Mouse (Mus musculus) liver, postnatal 0 days (tissue): ENCODE results near the gene Acbd3. TPM values are rescaled to one million over a fixed set of nuclear protein-coding genes. Genes with fewer than 3 reads are reported as not detected.

Experiments
- ATAC-seq: fragments of 200-750 bp; cut with Nextera tagmentation; 2 replicates; pipeline ENCODE4 v1.8.0; 2017; ENCODE audit warnings: mild to moderate bottlenecking, moderate library complexity
- DNase-seq: peaks from one replicate; pipeline ENCODE4 v3.0.0-alpha.2; 2016
- H3K27ac ChIP-seq: fragments of 300-500 bp; sonication (generic); 2 replicates; pipeline ENCODE4 v1.5.1; 2014; ENCODE audit warnings: antibody characterized with exemption, moderate library complexity, mild to moderate bottlenecking, low read depth
- H3K27me3 ChIP-seq: fragments of 300-500 bp; sonication (generic); 2 replicates; pipeline ENCODE4 v1.6.1; 2014; ENCODE audit warnings: low read length, control low read depth, mixed read lengths; ENCODE audit not compliant: insufficient read depth
- H3K36me3 ChIP-seq: fragments of 300-500 bp; sonication (generic); replicated peaks from 2 replicates; pipeline ENCODE4 v1.6.1; 2014; ENCODE audit warnings: mild to moderate bottlenecking, control low read depth, low read length, moderate library complexity, mixed read lengths; ENCODE audit not compliant: insufficient read depth
- H3K4me1 ChIP-seq: fragments of 300-500 bp; sonication (generic); 2 replicates; pipeline ENCODE4 v1.6.1; 2014; ENCODE audit warnings: antibody characterized with exemption, mild to moderate bottlenecking, control low read depth; ENCODE audit not compliant: insufficient read depth
- H3K4me2 ChIP-seq: fragments of 300-500 bp; sonication (generic); 2 replicates; pipeline ENCODE4 v1.6.1; 2014; ENCODE audit warnings: low read depth, mild to moderate bottlenecking, low read length, moderate library complexity, mixed read lengths
- H3K4me3 ChIP-seq: fragments of 300-500 bp; sonication (generic); 2 replicates; pipeline ENCODE4 v1.5.1; 2014; ENCODE audit warnings: low read depth, low read length
- H3K9ac ChIP-seq: fragments of 300-500 bp; sonication (generic); replicated peaks from 2 replicates; pipeline ENCODE4 v1.6.1; 2014; ENCODE audit warnings: mild to moderate bottlenecking, moderate library complexity
- H3K9me3 ChIP-seq: fragments of 300-500 bp; sonication (generic); 2 replicates; pipeline ENCODE4 v1.6.1; 2016; ENCODE audit warnings: mild to moderate bottlenecking, control low read depth, low read length, mixed read lengths
- CTCF ChIP-seq: sonication (generic); IDR thresholded peaks from 2 replicates; pipeline ENCODE4 v1.5.1; 2016; ENCODE audit warnings: antibody characterized with exemption, low read depth
- EP300 ChIP-seq: IDR thresholded peaks from 2 replicates; pipeline ENCODE4 v1.6.1; 2016; ENCODE audit warnings: antibody characterized with exemption, low read depth, mild to moderate bottlenecking
- WGBS: fragments of 180-500 bp; shearing (Covaris S2); extraction: QIAGEN DNeasy Blood & Tissue Kit; methylation state at CpG from one replicate; pipeline ENCODE4 v1.1.7; 2014; ENCODE audit not compliant: insufficient replicate concordance; 5-methylcytosine and 5-hydroxymethylcytosine counted together
- polyA plus RNA-seq: library from polyadenylated mRNA; unstranded; fragments of >200 nt; fragmentation: Nextera tagmentation; extraction: Ambion mirVana; gene quantifications from 2 replicates; pipeline ENCODE4 v1.2.1, GENCODE M21; 2015

Gene Acbd3
- polyA plus RNA-seq, 1 experiment from 2014 or later, result 7.3 TPM

DNA sequence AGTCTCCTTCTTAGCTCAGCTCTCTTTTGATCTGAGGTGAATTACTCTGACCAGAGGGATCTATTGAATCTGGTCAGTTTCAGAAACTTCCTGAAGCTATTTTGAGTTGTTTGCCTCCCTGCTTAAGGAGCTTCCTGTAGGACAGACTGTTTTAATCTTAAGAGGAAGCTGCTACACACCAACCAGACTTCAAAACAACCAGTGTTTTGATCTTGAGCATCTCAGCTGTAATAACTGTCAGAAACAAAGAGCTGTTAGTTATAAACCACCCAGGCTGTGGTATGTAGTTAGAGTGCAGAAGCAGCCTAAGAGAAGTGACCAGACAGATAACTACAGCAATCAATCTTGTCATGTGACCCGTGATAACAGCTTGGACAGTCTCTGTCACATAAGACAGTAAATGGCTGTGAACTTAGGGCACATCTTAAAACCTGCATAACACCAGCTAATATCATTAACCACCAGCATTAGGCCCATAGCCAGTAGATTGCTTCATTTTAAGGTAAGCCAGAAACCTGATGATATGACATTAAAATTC is 2.1 kb upstream of the Acbd3 start:
- TF ChIP-seq EP300, result no peak
- peaks cover 33% of the 10 kb centered on the region for H3K4me1 ChIP-seq
- 18% methylated on average over 1 of the region's 1 CpGs for WGBS
- no peak for DNase-seq
- no peaks in the 10 kb centered on the region for H3K27me3 ChIP-seq
- no peaks in the 10 kb centered on the region for H3K36me3 ChIP-seq
- no peaks in the 10 kb centered on the region for H3K9me3 ChIP-seq
- H3K4me3 ChIP-seq, result no peak overlapping the region
- no peak overlapping the region for H3K9ac ChIP-seq
- no peak overlapping the region for H3K4me2 ChIP-seq
- no peak for ATAC-seq
- H3K27ac ChIP-seq, result peak overlapping the region; percentile 12; the same call in 1 of the 2 replicates

DNA sequence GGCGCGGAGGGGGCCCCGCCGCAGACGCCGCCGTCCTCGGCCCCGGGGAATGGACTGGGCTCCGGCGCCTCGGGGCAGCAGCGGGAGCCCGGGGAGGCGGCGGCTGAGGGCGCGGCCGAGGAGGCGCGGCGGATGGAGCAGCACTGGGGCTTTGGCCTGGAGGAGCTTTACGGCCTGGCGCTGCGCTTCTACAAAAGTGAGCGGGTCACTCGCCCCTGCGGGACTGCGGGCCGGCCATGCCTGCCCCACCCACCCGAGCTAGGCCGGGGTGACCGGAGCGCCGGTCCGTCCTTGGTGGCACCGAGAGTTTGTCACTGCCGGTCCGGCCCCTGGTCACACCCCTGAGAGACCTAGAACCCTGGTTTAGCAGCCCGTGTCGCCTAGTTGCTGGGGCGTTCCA is 340 bp downstream of the Acbd3 start:
- Histone ChIP-seq H3K27ac (peak overlapping the region; percentile 98), H3K4me2 (peak overlapping the region; percentile 91), H3K9me3 (no peaks in the 10 kb centered on the region), H3K4me1 (peaks cover 47% of the 10 kb centered on the region), H3K36me3 (no peaks in the 10 kb centered on the region), H3K4me3 (peak overlapping the region; percentile 99), H3K9ac (peak overlapping the region; percentile 95), H3K27me3 (no peaks in the 10 kb centered on the region)
- DNase-seq (no peak), ATAC-seq (peak; percentile 77)
- WGBS, result under 1% methylated on average over 31 of the region's 42 CpGs
- TF ChIP-seq CTCF (no peak), EP300 (no peak)

DNA sequence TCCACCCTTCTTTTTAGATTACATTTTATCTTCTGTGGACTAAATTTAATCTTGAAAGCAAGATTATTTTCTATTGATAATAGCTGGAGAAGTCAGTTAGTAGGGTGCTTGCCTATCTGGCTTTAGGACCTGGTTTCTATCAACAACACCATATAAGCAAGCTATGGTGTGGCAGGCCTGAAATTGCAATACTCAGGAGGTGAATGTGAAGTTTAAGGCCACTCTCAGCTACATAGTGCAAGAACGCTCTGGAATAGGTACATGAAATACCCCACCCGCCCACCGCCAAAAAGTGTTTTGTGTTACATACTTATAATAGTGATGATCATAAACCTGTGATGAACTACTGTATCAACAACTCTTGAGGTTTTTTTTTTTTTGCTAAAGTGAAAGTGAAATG is 3.4 kb downstream of the Acbd3 start:
- no peak for TF ChIP-seq EP300
- TF ChIP-seq CTCF, result no peak
- Histone ChIP-seq H3K9me3 (no peaks in the 10 kb centered on the region), H3K9ac (no peak overlapping the region), H3K27ac (no peak overlapping the region), H3K27me3 (no peaks in the 10 kb centered on the region), H3K4me2 (no peak overlapping the region), H3K36me3 (peaks cover 4% of the 10 kb centered on the region), H3K4me3 (no peak overlapping the region), H3K4me1 (peaks cover 39% of the 10 kb centered on the region)
- 75% methylated on average over 3 of the region's 3 CpGs for WGBS
- ATAC-seq, result no peak
- no peak for DNase-seq

DNA sequence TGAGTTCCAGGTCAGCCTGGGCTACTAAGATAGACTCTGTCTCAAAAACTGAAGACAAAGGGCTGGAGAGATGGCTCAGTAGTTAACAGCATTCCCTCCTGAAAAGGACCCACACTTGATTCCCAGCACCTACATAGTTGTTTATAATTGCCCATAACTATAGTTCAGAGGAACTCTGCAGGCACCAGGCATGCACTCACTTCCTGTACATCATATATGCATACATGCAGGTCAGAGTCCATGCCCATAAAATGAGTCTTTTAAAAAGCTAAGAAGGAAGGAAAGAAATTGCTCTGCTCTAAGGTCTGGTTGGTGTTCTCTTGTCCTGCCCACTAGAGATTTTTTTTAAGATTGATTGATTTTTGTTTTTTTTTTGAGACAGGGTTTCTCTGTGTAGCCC is 22.0 kb downstream of the Acbd3 start:
- H3K9me3 ChIP-seq, result no peaks in the 10 kb centered on the region
- H3K36me3 ChIP-seq, result peaks cover 64% of the 10 kb centered on the region
- no peak for ATAC-seq

DNA sequence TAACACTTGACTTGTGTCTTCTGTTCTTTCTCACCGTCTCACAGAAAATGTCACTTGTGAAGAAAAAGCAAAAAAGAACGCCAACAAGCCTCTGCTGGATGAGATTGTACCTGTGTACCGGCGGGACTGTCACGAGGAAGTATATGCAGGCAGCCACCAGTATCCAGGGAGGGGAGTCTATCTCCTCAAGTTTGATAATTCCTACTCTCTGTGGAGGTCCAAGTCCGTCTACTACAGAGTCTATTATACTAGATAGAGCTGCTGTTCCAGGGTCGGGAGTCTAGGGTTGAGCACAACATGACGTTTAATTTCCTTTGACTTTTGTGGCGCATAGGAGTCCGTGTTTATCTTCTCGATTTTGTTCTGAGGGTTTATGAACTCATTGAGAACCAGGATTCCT is 26.3 kb downstream of the Acbd3 start:
- Histone ChIP-seq H3K4me3 (no peak overlapping the region), H3K27me3 (no peaks in the 10 kb centered on the region), H3K27ac (no peak overlapping the region), H3K4me1 (no peaks in the 10 kb centered on the region), H3K9me3 (no peaks in the 10 kb centered on the region), H3K36me3 (peaks cover 42% of the 10 kb centered on the region), H3K9ac (no peak overlapping the region), H3K4me2 (no peak overlapping the region)
- TF ChIP-seq EP300 (no peak), CTCF (no peak)
- ATAC-seq (no peak), DNase-seq (no peak)
- WGBS, result 89% methylated on average over 11 of the region's 11 CpGs

More for the DNA sequence above, 22.0 kb downstream of the Acbd3 start:
- H3K27ac ChIP-seq, result no peak overlapping the region
- H3K4me2 ChIP-seq, result no peak overlapping the region
- no peak for TF ChIP-seq EP300
- TF ChIP-seq CTCF, result no peak
- no peak overlapping the region for H3K9ac ChIP-seq
- H3K4me3 ChIP-seq, result no peak overlapping the region
- no peaks in the 10 kb centered on the region for H3K27me3 ChIP-seq
- no peak for DNase-seq
- H3K4me1 ChIP-seq, result no peaks in the 10 kb centered on the region

DNA sequence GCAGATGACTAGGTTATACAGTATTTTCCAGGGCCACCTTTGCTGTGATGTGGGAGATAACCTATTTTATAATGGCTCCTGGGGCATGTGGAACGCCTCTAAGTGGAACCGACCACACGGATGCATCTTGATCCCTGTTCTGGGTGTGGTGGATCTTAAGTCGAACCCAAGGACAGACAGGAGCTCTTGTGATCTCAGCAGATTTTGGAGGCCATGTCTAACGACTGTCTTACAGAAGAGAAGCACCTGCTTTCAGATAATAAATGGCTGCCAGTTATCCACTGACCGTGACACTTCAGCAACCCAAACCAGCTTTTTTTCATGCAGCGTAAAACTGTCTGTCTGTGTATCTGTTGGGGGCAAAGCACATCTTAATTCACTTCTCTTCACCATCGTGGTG is 28.5 kb downstream of the Acbd3 start:
- no peaks in the 10 kb centered on the region for H3K27me3 ChIP-seq
- H3K27ac ChIP-seq, result no peak overlapping the region
- H3K9ac ChIP-seq, result no peak overlapping the region
- H3K4me3 ChIP-seq, result no peak overlapping the region
- H3K36me3 ChIP-seq, result peaks cover 26% of the 10 kb centered on the region
- TF ChIP-seq CTCF (no peak), EP300 (no peak)
- ATAC-seq, result no peak
- WGBS, result 87% methylated on average over 8 of the region's 8 CpGs
- peaks cover 13% of the 10 kb centered on the region; the same call in 1 of the 2 replicates for H3K4me1 ChIP-seq
- no peaks in the 10 kb centered on the region for H3K9me3 ChIP-seq
- no peak for DNase-seq
- no peak overlapping the region for H3K4me2 ChIP-seq

DNA sequence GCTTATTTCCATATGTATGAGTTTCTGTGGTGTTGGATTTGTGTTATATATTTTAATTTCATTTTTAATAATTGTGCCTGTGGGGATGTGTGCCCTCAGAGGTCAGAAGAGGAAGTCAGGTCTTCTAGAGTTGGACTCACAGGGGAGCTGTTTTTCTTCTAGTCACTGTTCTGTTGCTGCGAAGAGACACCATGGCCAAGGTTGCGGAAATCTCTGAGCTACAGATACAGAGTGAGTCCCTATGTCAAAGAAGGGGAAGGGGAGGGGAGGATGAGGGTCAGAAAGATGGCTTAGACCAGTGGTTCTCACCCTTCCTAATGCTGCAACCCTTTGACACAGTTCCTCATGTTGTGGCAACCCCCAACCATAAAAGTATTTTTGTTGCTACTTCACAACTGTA is 30.9 kb downstream of the Acbd3 start:
- 74% methylated on average over 2 of the region's 2 CpGs for WGBS
- Histone ChIP-seq H3K4me3 (no peak overlapping the region), H3K27me3 (no peaks in the 10 kb centered on the region), H3K9ac (no peak overlapping the region), H3K4me2 (no peak overlapping the region), H3K9me3 (no peaks in the 10 kb centered on the region), H3K27ac (no peak overlapping the region), H3K36me3 (peaks cover 25% of the 10 kb centered on the region), H3K4me1 (peaks cover 13% of the 10 kb centered on the region; the same call in 1 of the 2 replicates)
- DNase-seq (no peak), ATAC-seq (no peak)
- TF ChIP-seq EP300 (no peak), CTCF (no peak)
